Mouse (Mus musculus): Measurements from ENCODE around the gene Cnksr3.
A peak's percentile ranks its signal among the peaks of the same experiment; 100 is the strongest.

Cnksr3 gene

GRCm38 (mm10) chr10:7196668-7197400 is 15.2 kb downstream of the Cnksr3 start:
- DNase-seq (ENCODE audit: low read depth): no peak

- no peak for DNase-seq (ENCODE audit: low read depth)
These were observed 16.1 kb downstream of the Cnksr3 start for GRCm38 (mm10) chr10:7195927-7196326.

- DNase-seq (ENCODE audit: low read depth): no peak
These were observed 20.2 kb downstream of the Cnksr3 start for GRCm38 (mm10) chr10:7191721-7192413.

- peak; percentile 1 for DNase-seq (ENCODE audit: low read depth)
These were observed 22.8 kb downstream of the Cnksr3 start for GRCm38 (mm10) chr10:7189194-7189593.

GRCm38 (mm10) chr10:7187881-7188280 is 24.2 kb downstream of the Cnksr3 start:
- no peak for DNase-seq (ENCODE audit: low read depth)

GRCm38 (mm10) chr10:7186992-7187391 is 25.0 kb downstream of the Cnksr3 start:
- DNase-seq (ENCODE audit: low read depth): no peak

GRCm38 (mm10) chr10:7186018-7186417 is 26.0 kb downstream of the Cnksr3 start:
- DNase-seq (ENCODE audit: low read depth): no peak

- no peak for DNase-seq (ENCODE audit: low read depth)
These were observed 28.8 kb downstream of the Cnksr3 start for GRCm38 (mm10) chr10:7183171-7183631.

- DNase-seq (ENCODE audit: low read depth): no peak
These were observed 29.4 kb downstream of the Cnksr3 start for GRCm38 (mm10) chr10:7182555-7183170.

- DNase-seq (ENCODE audit: low read depth): no peak
These were observed 31.7 kb downstream of the Cnksr3 start for GRCm38 (mm10) chr10:7180296-7180695.

- no peak for DNase-seq (ENCODE audit: low read depth)
These were observed 33.5 kb downstream of the Cnksr3 start for GRCm38 (mm10) chr10:7178571-7178970.

GRCm38 (mm10) chr10:7176205-7176910 is 35.7 kb downstream of the Cnksr3 start:
- DNase-seq (ENCODE audit: low read depth): no peak

GRCm38 (mm10) chr10:7174480-7174879 is 37.6 kb downstream of the Cnksr3 start:
- DNase-seq (ENCODE audit: low read depth): no peak

GRCm38 (mm10) chr10:7173098-7173497 is 38.9 kb downstream of the Cnksr3 start:
- no peak for DNase-seq (ENCODE audit: low read depth)

GRCm38 (mm10) chr10:7170434-7170833 is 41.6 kb downstream of the Cnksr3 start:
- DNase-seq (ENCODE audit: low read depth): no peak

- DNase-seq (ENCODE audit: low read depth): no peak
These were observed 49.0 kb downstream of the Cnksr3 start for GRCm38 (mm10) chr10:7163031-7163430.

GRCm38 (mm10) chr10:7159061-7159511 is 53.0 kb downstream of the Cnksr3 start:
- DNase-seq (ENCODE audit: low read depth): no peak

GRCm38 (mm10) chr10:7158285-7159060 is 53.6 kb downstream of the Cnksr3 start:
- peak; percentile 8 for DNase-seq (ENCODE audit: low read depth)

- DNase-seq (ENCODE audit: low read depth): no peak
These were observed 57.2 kb downstream of the Cnksr3 start for GRCm38 (mm10) chr10:7154877-7155276.

- DNase-seq (ENCODE audit: low read depth): no peak
These were observed 59.1 kb downstream of the Cnksr3 start for GRCm38 (mm10) chr10:7152926-7153325.

Measured in 416B (cell line).